26 mouse cellular contexts compared by ENCODE assay signal in the genomic region with DNA sequence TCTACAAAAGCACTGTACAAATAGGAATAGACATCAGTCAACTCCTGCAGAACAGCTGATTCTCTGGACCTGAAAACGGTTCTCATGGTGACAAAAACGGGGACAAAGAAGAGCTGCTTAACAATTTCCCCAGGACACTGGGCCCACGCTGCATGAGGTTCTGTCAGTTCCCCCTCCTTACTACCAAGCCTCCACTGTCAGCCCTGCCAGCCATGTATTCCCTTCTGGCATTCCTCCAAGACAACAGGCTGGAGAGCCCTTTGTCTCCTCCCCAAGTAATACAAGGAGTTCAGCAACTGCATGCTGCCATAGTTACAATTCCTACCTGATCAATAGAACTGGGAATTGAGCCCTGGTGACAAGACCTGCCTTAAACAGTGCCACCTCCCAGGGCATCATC. TPM values are rescaled to one million over a fixed set of nuclear protein-coding genes. Genes with fewer than 3 reads are reported as not detected.
DNase-seq lines count a peak whose midpoint lies in the region; ATAC-seq lines count a peak whose summit lies in the region.
"Had no signal": no experiment of that assay in that cellular context is flagged by ENCODE, and none has a peak within 500 bp of the region (broad histone marks: within the 10 kb centered on the region; RNA-seq: fewer than 3 reads in every experiment).

No protein-coding gene starts in this region.

- no peaks in the 10 kb centered on the region for H3K27me3 ChIP-seq in hindbrain, embryonic 15.5 days
- H3K27me3 ChIP-seq in hindbrain, embryonic 13.5 days, result peaks cover 15% of the 10 kb centered on the region; the same call in 1 of the 2 replicates
- H3K27me3 ChIP-seq in midbrain, embryonic 13.5 days, result peaks cover 19% of the 10 kb centered on the region; the same call in 1 of the 2 replicates
- peaks cover 5% of the 10 kb centered on the region; the same call in 1 of the 2 replicates for H3K27me3 ChIP-seq in midbrain, embryonic 15.5 days (replicated peaks)
- H3K27me3 ChIP-seq in forebrain, embryonic 14.5 days (replicated peaks; ENCODE audit: control insufficient read depth, insufficient read depth, low read length), result no peaks in the 10 kb centered on the region
- H3K27me3 ChIP-seq: heart, embryonic 12.5 days; lung, embryonic 15.5 days had no signal

- WGBS in hindbrain, embryonic 15.5 days, result 51% methylated on average over 3 of the region's 3 CpGs
- 62% methylated on average over 3 of the region's 3 CpGs for WGBS in hindbrain, embryonic 13.5 days
- 49% methylated on average over 3 of the region's 3 CpGs for WGBS in midbrain, embryonic 13.5 days
- 61% methylated on average over 3 of the region's 3 CpGs for WGBS in midbrain, embryonic 15.5 days
- 46% methylated on average over 3 of the region's 3 CpGs for WGBS in forebrain, embryonic 14.5 days

- no peak overlapping the region for H3K9ac ChIP-seq in hindbrain, embryonic 15.5 days
- no peak overlapping the region for H3K9ac ChIP-seq in hindbrain, embryonic 13.5 days
- H3K9ac ChIP-seq in midbrain, embryonic 13.5 days (replicated peaks), result no peak overlapping the region
- no peak overlapping the region for H3K9ac ChIP-seq in midbrain, embryonic 15.5 days
- H3K9ac ChIP-seq in forebrain, embryonic 14.5 days (ENCODE audit: low read length), result no peak overlapping the region
- H3K9ac ChIP-seq: heart, embryonic 12.5 days; liver, embryonic 13.5 days; lung, embryonic 15.5 days; midbrain, embryonic 12.5 days had no signal

- H3K27ac ChIP-seq in hindbrain, embryonic 15.5 days (replicated peaks), result no peak overlapping the region
- H3K27ac ChIP-seq in hindbrain, embryonic 13.5 days, result no peak overlapping the region
- H3K27ac ChIP-seq in midbrain, embryonic 13.5 days, result no peak overlapping the region
- no peak overlapping the region for H3K27ac ChIP-seq in midbrain, embryonic 15.5 days
- H3K27ac ChIP-seq in forebrain, embryonic 14.5 days (ENCODE audit: low read depth, low read length), result no peak overlapping the region
- H3K27ac ChIP-seq: gastrocnemius, adult 2 months; layer of hippocampus, adult 2 months; left cerebral cortex, adult 2 months; liver, embryonic 13.5 days; lung, embryonic 15.5 days; macrophage; midbrain, embryonic 12.5 days had no signal

- H3K4me3 ChIP-seq in hindbrain, embryonic 15.5 days, result no peak overlapping the region
- no peak overlapping the region for H3K4me3 ChIP-seq in hindbrain, embryonic 13.5 days
- H3K4me3 ChIP-seq in midbrain, embryonic 13.5 days (replicated peaks), result no peak overlapping the region
- H3K4me3 ChIP-seq in midbrain, embryonic 15.5 days, result no peak overlapping the region
- H3K4me3 ChIP-seq in forebrain, embryonic 14.5 days (ENCODE audit: low read depth, low read length), result no peak overlapping the region
- H3K4me3 ChIP-seq: gastrocnemius, adult 2 months; heart, embryonic 12.5 days; layer of hippocampus, adult 2 months; left cerebral cortex, adult 2 months; liver, embryonic 13.5 days; lung, embryonic 15.5 days; midbrain, embryonic 12.5 days had no signal

- H3K4me2 ChIP-seq in hindbrain, embryonic 15.5 days, result no peak overlapping the region
- H3K4me2 ChIP-seq in hindbrain, embryonic 13.5 days, result no peak overlapping the region
- H3K4me2 ChIP-seq in midbrain, embryonic 13.5 days (replicated peaks), result no peak overlapping the region
- H3K4me2 ChIP-seq in midbrain, embryonic 15.5 days, result no peak overlapping the region
- H3K4me2 ChIP-seq in forebrain, embryonic 14.5 days (ENCODE audit: low read length), result no peak overlapping the region
- H3K4me2 ChIP-seq: heart, embryonic 12.5 days; liver, embryonic 13.5 days; lung, embryonic 15.5 days; midbrain, embryonic 12.5 days had no signal

- peak; percentile 66; the same call in 1 of the 2 replicates for ATAC-seq in hindbrain, embryonic 15.5 days (ENCODE audit: low FRiP score, low read depth)
- no peak for ATAC-seq in hindbrain, embryonic 13.5 days (ENCODE audit: low FRiP score)
- peak; percentile 58; the same call in 1 of the 2 replicates for ATAC-seq in midbrain, embryonic 13.5 days
- ATAC-seq in midbrain, embryonic 15.5 days (replicated peaks), result no peak; the same call in 1 of the 2 replicates
- peak; percentile 84 for ATAC-seq in forebrain, embryonic 14.5 days
- ATAC-seq in megakaryocyte, adult 5-6 weeks (ENCODE audit: poor library complexity, severe bottlenecking), result no peak
- ATAC-seq: inflammation-experienced regulatory T-cells, adult 6 months had no signal

- no peaks in the 10 kb centered on the region for H3K36me3 ChIP-seq in hindbrain, embryonic 15.5 days
- no peaks in the 10 kb centered on the region for H3K36me3 ChIP-seq in hindbrain, embryonic 13.5 days
- H3K36me3 ChIP-seq in midbrain, embryonic 13.5 days, result no peaks in the 10 kb centered on the region
- H3K36me3 ChIP-seq in midbrain, embryonic 15.5 days (replicated peaks), result no peaks in the 10 kb centered on the region
- H3K36me3 ChIP-seq in forebrain, embryonic 14.5 days (ENCODE audit: control insufficient read depth, insufficient read depth, low read length), result no peaks in the 10 kb centered on the region
- H3K36me3 ChIP-seq: heart, embryonic 12.5 days; liver, embryonic 13.5 days; lung, embryonic 15.5 days; midbrain, embryonic 12.5 days had no signal

- no peaks in the 10 kb centered on the region for H3K4me1 ChIP-seq in hindbrain, embryonic 15.5 days (replicated peaks)
- H3K4me1 ChIP-seq in hindbrain, embryonic 13.5 days (replicated peaks), result 0 out of 2 replicates have a peak, but pooled peaks cover 2% of the 10 kb centered on the region
- no peaks in the 10 kb centered on the region for H3K4me1 ChIP-seq in midbrain, embryonic 13.5 days (replicated peaks)
- no peaks in the 10 kb centered on the region for H3K4me1 ChIP-seq in midbrain, embryonic 15.5 days
- no peaks in the 10 kb centered on the region for H3K4me1 ChIP-seq in forebrain, embryonic 14.5 days (ENCODE audit: control insufficient read depth, insufficient read depth, low read length)
- H3K4me1 ChIP-seq: heart, embryonic 12.5 days; liver, embryonic 13.5 days; lung, embryonic 15.5 days; midbrain, embryonic 12.5 days had no signal

- peak; percentile 39 for DNase-seq in brain, adult 2 months (ENCODE audit: low read depth, low spot score)
- peak; percentile 70 for DNase-seq in forebrain, embryonic 14.5 days (ENCODE audit: low spot score)
- DNase-seq: adrenal gland, adult 8-10 months; cerebellum, postnatal 25 days; gastrocnemius, adult 2 months; heart, postnatal 14 days; kidney, adult 2 months; kidney, postnatal 10 days; liver, embryonic 13.5 days; right cerebral cortex, postnatal 14 days; spleen, adult 18-20 months; thymus, adult 18-20 months; thymus, postnatal 4 days had no signal

- no peaks in the 10 kb centered on the region for H3K9me3 ChIP-seq in hindbrain, embryonic 15.5 days
- no peaks in the 10 kb centered on the region for H3K9me3 ChIP-seq in hindbrain, embryonic 13.5 days
- H3K9me3 ChIP-seq in midbrain, embryonic 13.5 days, result no peaks in the 10 kb centered on the region
- H3K9me3 ChIP-seq in midbrain, embryonic 15.5 days, result no peaks in the 10 kb centered on the region
- no peaks in the 10 kb centered on the region for H3K9me3 ChIP-seq in forebrain, embryonic 14.5 days (replicated peaks; ENCODE audit: control insufficient read depth, low read length)
- H3K9me3 ChIP-seq: heart, embryonic 12.5 days; liver, embryonic 13.5 days; lung, embryonic 15.5 days; midbrain, embryonic 12.5 days had no signal

RNA-seq across cellular contexts. Expression of a gene that starts 15.2 kb away (rescaled TPM):
- polyA plus RNA-seq in hindbrain, embryonic 15.5 days (2015; fragmentation: Nextera tagmentation; extraction: Ambion mirVana), result 218 and 241 TPM in 2 replicates
- 144 and 156 TPM in 2 replicates for polyA plus RNA-seq in hindbrain, embryonic 13.5 days (2015; fragmentation: Nextera tagmentation; extraction: Ambion mirVana)
- polyA plus RNA-seq in midbrain, embryonic 13.5 days (2015; fragmentation: Nextera tagmentation; extraction: Ambion mirVana), result 164 and 171 TPM in 2 replicates
- polyA plus RNA-seq in midbrain, embryonic 15.5 days (2015; fragmentation: Nextera tagmentation; extraction: Ambion mirVana), result 237 and 255 TPM in 2 replicates
- polyA plus RNA-seq in forebrain, embryonic 14.5 days (2014; fragmentation: Nextera tagmentation; extraction: Ambion mirVana), result 146 and 186 TPM in 2 replicates
- not detected in 2 replicates for total RNA-seq in megakaryocyte, adult 5-6 weeks (2015)
- total RNA-seq in megakaryocyte, adult 5-6 weeks (2017), result not detected in 2 replicates
- total RNA-seq: granulocyte monocyte progenitor cell, adult 5-6 weeks had no signal
- polyA plus RNA-seq: macrophage had no signal

Comparison
In these comparisons a context has a peak if more than half of its experiments do, and no peak if none do; other contexts are left out.
1. ATAC-seq: peak in hindbrain, embryonic 15.5 days (single experiment), midbrain, embryonic 13.5 days (single experiment) and forebrain, embryonic 14.5 days (single experiment); none in hindbrain, embryonic 13.5 days (single experiment), midbrain, embryonic 15.5 days (single experiment) and megakaryocyte, adult 5-6 weeks (single experiment).